Mouse (Mus musculus) monocyte, adult 2 months (primary cell): ENCODE results near the gene Pes1.
A peak's percentile ranks its signal among the peaks of the same experiment; 100 is the strongest.
"Not testable (repeated sequence)": the region's sequence is repeated elsewhere in the genome, so short reads cannot be mapped to it uniquely, and the experiment has no call there.

Experiments
- DNase-seq, 2 experiments: peaks; one replicate each; pipeline ENCODE4 v3.0.0; 2022; ENCODE audit warnings: low spot score in 2 of 2, low read depth in 1 of 2

Pes1 gene

GRCm38 (mm10) chr11:3963610-3964415 is at the start of gene Pes1:
Gene Pes1, plus strand, starts transcription at chr11:3963975.
- peak; percentile 60 to 78 for DNase-seq

- peak; percentile 73 for DNase-seq
Measured at GRCm38 (mm10) chr11:3914109-3914840, 49.5 kb upstream of the Pes1 start, which contains the start of gene Slc35e4. Gene Slc35e4, minus strand, starts transcription at chr11:3914664.

GRCm38 (mm10) chr11:3918738-3919137 is 45.0 kb upstream of the Pes1 start:
- DNase-seq: no peak

GRCm38 (mm10) chr11:3920476-3920875 is 43.3 kb upstream of the Pes1 start:
- no peak for DNase-seq

- DNase-seq: peak in 1 of 2 experiments; percentile 23
Measured at GRCm38 (mm10) chr11:3921281-3921850, 42.4 kb upstream of the Pes1 start.

DNA sequence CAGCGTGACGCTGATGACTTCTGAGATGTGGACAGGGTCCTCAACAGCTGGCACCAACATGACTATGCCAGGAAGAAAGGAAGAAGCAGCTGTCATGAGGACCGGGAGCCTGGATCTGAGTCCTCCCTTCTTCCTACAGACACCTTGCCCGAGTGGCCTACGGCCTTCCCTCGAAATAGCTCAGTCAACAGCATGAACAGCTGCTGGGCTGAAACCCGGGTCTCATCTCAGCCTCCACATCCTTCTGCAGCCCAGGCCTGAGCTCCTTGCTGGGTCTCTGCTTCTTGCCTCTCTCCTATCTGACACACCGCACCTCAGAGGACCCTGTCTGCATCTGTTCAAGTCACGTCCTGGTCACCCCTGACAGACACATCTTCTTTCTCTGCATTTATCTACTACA is 41.7 kb upstream of the Pes1 start:
- DNase-seq: no peak

- no peak for DNase-seq
Measured at GRCm38 (mm10) chr11:3922731-3923130, 41.0 kb upstream of the Pes1 start.

DNA sequence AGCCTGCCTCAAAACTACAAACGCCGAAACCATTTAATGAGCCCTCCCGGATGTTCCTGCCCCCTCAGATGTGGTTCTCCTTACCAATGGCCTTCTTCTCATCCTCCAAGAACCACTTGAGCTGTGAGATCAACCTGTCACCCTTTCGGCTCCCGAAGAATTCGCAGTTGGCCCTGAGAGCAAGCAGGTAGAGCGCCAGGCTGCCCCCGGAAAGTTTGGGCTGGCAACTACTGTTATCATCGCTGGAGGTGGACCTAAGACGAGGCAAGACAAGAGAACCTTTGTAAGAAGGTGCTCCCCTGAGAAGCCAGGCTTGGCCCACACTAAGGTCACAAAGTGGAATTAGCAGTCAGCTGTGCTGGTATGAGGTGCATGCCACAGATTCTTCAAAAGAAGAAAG is 37.9 kb upstream of the Pes1 start:
- no peak for DNase-seq

DNA sequence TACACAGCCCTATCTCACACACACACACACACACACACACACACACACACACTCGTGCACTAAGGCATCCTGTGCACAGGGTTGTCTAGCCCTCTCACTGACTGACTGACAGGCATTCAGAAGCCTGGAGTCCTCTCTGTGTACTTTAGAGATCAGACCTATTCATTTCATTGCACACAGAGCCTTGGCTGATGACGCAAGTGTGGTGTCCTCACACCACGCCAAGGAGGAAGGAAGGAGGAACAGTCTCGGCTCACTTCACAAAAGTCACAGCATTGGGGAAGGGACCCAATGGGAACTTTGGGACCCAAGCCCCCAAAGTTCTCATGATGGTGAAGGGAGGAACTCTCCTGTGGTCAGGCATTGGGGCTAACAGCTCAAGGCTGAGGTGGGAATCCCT is 33.8 kb upstream of the Pes1 start:
- DNase-seq: peak in 1 of 2 experiments; percentile 49

GRCm38 (mm10) chr11:3930931-3931330 is 32.8 kb upstream of the Pes1 start:
- DNase-seq: no peak

DNA sequence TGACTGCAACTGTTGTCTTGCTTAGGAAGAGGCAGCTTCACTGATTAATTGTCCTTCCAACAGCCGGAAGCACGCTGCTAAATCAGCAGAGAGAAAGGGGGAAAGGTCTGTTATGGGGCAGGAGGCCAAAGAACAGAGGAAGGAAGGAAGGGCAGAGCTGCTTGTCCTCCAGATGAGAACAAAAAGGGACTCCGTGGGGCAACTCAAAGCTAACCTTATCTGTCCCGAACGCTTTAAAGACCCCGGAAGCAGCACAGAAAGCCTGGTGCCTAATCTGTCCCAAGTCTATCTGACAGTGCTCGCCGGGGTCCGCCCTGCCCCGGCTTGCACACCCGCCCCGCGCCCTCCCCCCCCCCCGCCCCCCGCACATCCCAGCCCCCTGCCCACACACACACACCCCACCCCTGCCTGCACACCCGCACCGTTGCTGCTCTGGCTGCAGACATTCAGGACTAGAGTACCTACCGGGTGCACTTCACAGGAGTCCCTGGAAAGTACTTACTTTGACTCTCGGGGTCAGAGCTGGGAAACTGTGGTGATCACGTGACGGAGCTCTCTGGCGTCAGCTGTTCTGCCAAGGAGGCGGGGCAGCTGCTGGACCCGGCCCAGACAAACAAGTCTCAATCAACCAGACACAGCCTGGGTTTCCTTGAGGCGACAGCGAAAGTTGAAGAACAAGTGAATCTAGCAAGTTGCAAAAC is 32.1 kb upstream of the Pes1 start, which contains the start of gene Tcn2:
TSS of gene Tcn2 (minus strand) at position 649 of the 701 bp plus-strand sequence.
- DNase-seq: peak; percentile 61 to 66

- no peak for DNase-seq
Measured at GRCm38 (mm10) chr11:3933756-3934285, 30.0 kb upstream of the Pes1 start.

GRCm38 (mm10) chr11:3935135-3935534 is 28.6 kb upstream of the Pes1 start:
- no peak for DNase-seq

- no peak for DNase-seq
Measured at GRCm38 (mm10) chr11:3936318-3936717, 27.5 kb upstream of the Pes1 start.

GRCm38 (mm10) chr11:3937321-3937874 is 26.4 kb upstream of the Pes1 start:
- no peak for DNase-seq

- DNase-seq: no peak
Measured at GRCm38 (mm10) chr11:3941371-3941770, 22.4 kb upstream of the Pes1 start.

DNA sequence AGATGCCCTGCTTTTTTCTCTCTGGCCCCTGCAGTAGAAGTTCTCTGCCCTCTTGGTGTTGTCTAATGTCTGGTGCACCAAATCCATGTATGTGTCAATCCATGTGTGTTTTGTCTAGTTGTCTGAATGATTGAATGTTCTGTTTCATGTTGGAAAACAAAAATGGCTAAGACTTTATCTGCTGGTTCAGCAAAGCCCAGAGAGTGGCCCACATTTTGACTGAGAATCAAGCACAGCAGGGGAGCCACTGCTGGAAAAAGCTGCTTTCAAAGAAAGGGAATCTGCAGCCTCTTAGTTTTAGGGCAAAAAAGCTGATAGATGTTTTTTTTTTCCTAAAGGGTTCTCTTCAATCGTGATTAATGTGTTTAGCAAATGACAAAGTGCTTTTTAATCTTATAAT is 17.4 kb upstream of the Pes1 start:
- no peak for DNase-seq

- not testable (repeated sequence) for DNase-seq
Measured at GRCm38 (mm10) chr11:3954876-3955275, 8.9 kb upstream of the Pes1 start.

- not testable (repeated sequence) for DNase-seq
Measured at GRCm38 (mm10) chr11:3955371-3955770, 8.4 kb upstream of the Pes1 start.

GRCm38 (mm10) chr11:3960901-3961300 is 2.9 kb upstream of the Pes1 start:
- DNase-seq: no peak

DNA sequence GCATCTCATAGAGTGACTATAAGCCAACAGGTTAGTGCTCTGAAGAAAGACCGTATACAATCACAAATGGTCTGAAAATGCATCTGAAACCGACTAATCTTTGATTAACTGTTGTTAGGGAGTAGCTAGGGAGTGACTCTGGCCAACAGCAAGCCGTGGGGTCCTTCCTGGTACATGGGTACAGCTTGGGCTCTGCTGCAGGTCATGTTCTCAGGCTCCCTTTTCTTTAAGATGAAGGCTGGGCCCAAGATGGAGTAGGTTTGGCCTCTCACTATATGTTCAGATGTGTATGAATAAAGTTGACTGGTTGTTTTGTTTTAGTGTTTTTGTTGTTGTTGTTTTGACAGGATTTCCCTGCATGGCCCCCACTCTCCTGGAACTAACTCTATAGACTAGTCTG is 2.0 kb upstream of the Pes1 start:
- no peak for DNase-seq
